Mouse (Mus musculus) granulocyte monocyte progenitor cell, adult 5-6 weeks (primary cell): ENCODE measurements around the gene Sertad4. TPM values are rescaled to one million over a fixed set of nuclear protein-coding genes. Genes with fewer than 3 reads are reported as not detected.
A peak's percentile ranks its signal among the peaks of the same experiment; 100 is the strongest.

Experiments
- ATAC-seq: replicated peaks from 2 replicates; pipeline ENCODE4 v1.8.0; 2016; ENCODE audit warnings: mild to moderate bottlenecking, moderate TSS enrichment, inconsistent platforms; ENCODE audit not compliant: poor library complexity, severe bottlenecking
- total RNA-seq, 2 experiments: library from RNA; stranded (forward) in 1 of 2; stranded (reverse) in 1 of 2; fragments of 200-712, 200-1000 nt in 1 of 2; fragments of >200 nt in 1 of 2; fragmentation: Nextera tagmentation in 1 of 2; gene quantifications; 2 replicates each; pipeline ENCODE4 v1.2.3; 2014 to 2017

The Sertad4 gene
- total RNA-seq, 2 experiments from 2014 or later, result not detected

GRCm38 (mm10) chr1:192814700-192815099, 40.9 kb downstream of the Sertad4 start:
- ATAC-seq, result no peak

- no peak for ATAC-seq
Observed at GRCm38 (mm10) chr1:192812758-192813157, 42.8 kb downstream of the Sertad4 start.

- ATAC-seq, result no peak
Observed at GRCm38 (mm10) chr1:192812290-192812689, 43.3 kb downstream of the Sertad4 start.

- ATAC-seq, result no peak
Observed at GRCm38 (mm10) chr1:192806168-192807157, 49.1 kb downstream of the Sertad4 start.

- ATAC-seq, result no peak
Observed at GRCm38 (mm10) chr1:192800338-192800737, 55.2 kb downstream of the Sertad4 start.

- peak; percentile 47 for ATAC-seq
Observed at GRCm38 (mm10) chr1:192799165-192799991, 56.2 kb downstream of the Sertad4 start.

- ATAC-seq, result no peak
Observed at GRCm38 (mm10) chr1:192798212-192799164, 57.1 kb downstream of the Sertad4 start.

GRCm38 (mm10) chr1:192797011-192797274, 58.6 kb downstream of the Sertad4 start:
- ATAC-seq, result no peak

GRCm38 (mm10) chr1:192796201-192797010, 59.1 kb downstream of the Sertad4 start:
- no peak for ATAC-seq

GRCm38 (mm10) chr1:192794957-192795745, 60.4 kb downstream of the Sertad4 start:
- peak; percentile 63 for ATAC-seq

Other genes with a start within 250 kb of the Sertad4 start
- 1.0 and 2.1 TPM in 2 replicates for gene Hhat, start 84.5 kb downstream of the Sertad4 start, total RNA-seq (2014; fragmentation: Nextera tagmentation)
- 1.6 and 2.4 TPM in 2 replicates for gene Hhat, start 84.5 kb downstream of the Sertad4 start, total RNA-seq (2017)
- not detected in 2 replicates for gene Syt14, start 180.0 kb upstream of the Sertad4 start, total RNA-seq (2014; fragmentation: Nextera tagmentation)
- gene Syt14, start 180.0 kb upstream of the Sertad4 start, total RNA-seq (2017), result 0.21 and 0.47 TPM in 2 replicates